Mouse (Mus musculus) 416B (cell line): ENCODE measurements around the gene Izumo1r.

Source experiments
- DNase-seq: peaks from one replicate; pipeline ENCODE4 v3.0.0; 2011; ENCODE audit warnings: low read depth

Izumo1r gene

DNA sequence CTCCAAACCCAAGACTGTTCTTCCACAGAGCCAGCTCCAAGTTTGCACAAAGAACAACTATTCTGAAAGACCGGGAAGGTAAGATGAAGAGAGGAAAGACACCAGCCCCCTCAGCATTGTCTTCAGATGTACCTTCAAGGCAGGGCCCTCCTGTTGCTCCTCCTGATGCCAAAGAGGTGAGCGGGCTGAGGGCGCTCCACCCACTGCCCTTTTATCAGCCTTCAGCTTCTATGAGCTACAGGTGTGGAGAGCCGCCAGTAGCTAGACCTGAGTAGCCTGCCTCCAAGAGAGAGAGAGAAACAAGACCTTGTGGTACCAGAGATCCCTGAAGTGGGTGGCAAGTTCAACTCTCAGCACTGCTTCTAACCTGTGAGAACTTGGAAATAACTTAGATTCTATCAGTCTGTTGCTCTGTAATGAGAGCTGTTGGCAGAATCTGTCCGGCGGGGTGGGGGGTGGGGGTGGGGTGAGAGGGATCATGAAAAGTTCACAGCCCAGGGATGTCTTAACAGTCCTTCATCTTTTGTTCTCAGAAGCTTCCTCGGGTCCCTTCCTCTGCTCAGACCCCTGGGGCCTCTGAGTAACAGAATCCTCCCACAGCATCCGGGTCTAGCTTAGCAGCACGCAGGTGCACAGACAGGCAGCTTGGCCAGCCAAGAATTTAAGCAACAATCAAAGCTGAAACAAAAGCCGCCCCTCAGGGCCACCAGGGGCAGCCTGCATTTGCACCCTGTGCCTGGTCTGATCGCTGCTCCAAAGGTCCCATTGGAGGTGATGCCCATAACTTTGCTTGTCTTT, at the start of gene Izumo1r:
Izumo1r (minus strand) TSS at position 369 of the 798 bp plus-strand sequence.
- DNase-seq, result no peak

DNA sequence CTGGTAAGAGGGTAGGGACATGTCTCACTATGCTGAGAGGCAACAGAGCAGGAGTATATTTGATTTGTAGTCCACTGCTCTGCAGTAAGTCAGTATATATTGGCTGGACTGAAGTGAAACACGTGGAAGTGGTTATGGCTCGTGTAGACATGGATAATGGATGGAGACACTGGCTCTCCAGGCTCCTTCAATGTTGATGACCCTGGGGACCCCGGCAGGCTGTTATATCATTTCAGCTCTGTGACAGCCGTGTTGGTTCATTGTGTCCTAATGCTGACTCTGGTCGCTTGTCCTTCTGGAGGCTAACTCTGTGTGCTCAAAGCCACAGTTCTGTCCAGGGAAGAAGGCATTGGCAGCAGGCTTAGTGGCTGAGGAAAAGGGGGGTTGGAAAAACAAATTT, 47.3 kb upstream of the Izumo1r start:
- DNase-seq, result no peak

DNA sequence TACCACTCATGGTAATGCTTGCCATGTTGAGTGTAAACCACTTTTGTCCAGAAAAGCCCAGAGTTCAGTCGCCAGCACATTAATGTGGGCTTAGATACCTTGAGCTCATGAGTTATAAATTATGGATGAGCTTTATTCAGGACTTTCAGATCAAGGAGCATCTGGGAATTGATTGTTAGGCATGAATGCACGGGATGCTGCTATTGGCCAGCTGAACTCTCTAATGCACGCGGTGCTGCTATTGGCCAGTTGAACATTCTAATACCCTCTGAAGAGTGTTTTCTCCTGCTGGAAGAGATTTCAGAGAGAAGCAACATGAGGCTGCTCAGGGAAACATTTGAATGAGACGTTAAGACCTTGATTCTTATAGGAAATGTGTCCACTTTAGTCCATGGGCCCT, 45.1 kb upstream of the Izumo1r start:
- DNase-seq, result no peak

DNA sequence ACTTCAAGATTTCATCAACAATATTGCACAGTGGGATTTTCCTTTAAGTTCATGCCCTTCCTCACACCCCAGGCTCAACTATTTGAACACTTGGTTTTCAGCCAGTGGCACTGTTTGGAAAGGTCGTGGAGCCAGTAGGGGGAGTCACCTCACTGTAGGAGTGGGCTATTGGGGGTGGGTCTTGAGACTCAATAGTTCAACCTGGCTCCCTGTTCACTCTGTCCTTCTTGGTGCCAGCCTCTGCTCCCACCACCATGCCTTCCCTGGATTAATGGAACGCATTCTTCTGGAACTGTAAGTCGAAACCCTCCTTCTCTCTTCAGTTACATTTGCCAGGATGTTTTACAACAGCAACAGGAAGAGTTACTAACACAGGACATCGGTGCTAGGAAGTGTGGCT, 42.9 kb upstream of the Izumo1r start:
- no peak for DNase-seq

DNA sequence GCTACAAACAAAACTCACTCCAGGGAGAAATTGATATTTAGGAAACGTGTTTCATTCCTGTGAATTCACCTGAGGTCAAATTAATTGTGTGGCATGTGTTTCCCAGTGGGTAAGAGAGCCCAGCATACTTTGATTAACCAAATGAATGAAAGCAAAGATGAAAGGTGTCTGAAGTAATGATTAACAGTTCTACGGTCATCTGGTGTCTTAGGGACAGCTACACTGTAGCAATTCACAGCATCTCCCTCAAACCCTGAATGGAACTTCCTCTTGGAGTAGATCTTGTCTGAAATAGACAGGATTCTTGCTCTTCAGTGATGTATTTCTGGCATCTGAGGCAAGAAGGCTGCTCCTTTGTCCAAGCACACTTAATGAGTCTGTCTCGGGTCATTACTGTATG, 42.2 kb upstream of the Izumo1r start:
- DNase-seq, result no peak

DNA sequence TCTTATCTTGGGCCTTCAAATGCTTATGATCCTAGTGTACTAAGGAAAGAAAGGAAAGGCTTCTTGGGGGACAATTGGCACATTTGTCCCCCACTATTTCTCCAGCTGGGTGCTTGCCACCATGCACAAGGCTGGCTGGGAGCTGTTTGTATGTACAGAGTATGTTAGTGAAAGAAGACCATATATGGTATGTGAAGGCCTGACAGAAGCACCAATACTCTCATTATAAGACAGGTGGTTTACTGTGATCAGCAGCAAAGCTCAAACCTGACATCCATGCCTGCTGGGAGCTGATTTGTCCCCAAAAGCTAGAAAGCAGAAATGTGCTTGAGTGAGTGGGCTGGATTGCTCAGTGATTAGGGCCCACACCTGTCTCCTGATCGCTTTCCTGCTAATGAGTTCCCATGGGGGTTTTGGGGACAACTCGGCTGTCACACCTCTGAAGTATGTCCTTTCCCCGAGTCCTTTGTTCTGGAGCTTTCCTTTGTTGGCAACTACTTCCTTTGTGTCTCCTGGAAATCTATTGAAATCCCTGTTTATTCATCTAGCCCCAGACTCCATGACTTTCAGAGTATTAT, 38.5 kb upstream of the Izumo1r start:
- no peak for DNase-seq

DNA sequence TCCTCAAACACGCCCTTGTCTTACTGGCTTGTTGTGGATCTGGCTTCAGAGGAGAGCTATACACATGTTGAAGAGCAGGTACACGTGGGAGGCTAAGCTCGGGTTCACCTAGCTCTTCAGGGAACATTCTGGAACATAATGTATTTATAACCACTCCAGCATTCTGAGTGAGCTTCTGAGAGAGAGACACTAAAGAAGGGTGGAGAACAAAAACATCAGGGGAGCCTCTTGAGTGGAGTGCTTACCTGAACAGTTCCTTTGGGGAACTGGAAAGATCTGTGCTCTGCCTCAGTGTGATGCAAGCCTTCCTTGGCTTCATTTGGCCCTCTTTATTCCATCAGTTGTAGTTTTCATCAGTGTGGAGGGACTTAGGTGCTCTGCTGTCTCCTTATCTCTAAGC, 35.9 kb upstream of the Izumo1r start:
- DNase-seq, result no peak

DNA sequence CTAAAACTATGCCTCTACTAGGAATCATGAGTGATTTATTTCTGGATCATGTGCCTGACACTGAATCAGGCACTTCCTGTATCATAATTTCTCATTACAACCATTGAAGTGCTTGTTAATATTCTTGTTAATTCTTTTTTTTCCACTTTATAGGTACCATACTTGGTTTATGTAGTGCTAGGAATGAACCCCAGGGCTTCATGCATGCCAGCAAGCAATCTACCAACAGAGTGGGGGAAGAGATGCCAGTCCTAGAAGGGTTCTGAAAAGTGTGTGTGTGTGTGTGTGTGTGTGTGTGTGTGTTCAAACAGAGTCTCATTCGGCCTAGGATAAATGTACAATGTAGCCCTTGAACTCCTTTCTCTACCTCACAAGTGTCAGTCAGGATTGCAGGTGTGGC, 33.6 kb upstream of the Izumo1r start:
- no peak for DNase-seq

DNA sequence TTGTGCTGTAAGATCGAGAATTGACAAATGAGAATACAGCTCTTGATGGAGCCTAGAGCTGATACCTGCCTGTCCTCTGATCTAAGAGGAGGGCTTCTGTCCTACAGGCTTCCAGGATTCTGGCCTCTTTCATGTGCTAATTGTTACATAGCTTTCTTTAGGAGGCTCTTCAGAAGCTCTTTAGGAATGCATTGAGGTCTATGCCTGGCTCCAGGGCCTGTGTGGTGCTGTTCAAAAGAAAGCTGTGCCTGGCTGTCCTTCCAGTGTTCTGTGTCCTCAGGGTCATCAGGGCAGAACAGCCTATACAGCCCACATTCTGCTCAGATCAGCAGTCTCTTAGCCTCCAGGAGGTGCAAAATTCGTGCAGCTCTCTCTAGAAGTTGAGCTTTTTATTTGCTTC, 31.1 kb upstream of the Izumo1r start:
- no peak for DNase-seq

DNA sequence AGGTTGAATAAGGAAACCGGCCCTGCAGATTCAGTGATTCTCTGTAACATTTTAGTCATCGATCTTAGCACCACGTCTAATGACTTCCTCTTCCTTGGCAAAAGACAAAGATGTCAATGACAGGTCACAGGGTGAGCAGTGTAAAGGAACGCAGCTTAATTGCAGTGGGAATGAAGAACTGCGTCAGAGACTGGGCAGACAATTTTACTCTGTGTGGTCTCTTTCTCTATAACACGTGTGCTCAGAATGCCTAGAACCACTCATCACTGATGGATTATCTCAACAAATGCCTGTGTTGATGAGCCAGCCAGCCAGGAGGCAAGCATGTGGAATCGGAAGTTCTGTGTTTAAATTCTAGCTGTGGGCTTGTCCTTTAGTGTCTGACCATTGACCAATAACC, 28.2 kb upstream of the Izumo1r start:
- DNase-seq, result no peak

DNA sequence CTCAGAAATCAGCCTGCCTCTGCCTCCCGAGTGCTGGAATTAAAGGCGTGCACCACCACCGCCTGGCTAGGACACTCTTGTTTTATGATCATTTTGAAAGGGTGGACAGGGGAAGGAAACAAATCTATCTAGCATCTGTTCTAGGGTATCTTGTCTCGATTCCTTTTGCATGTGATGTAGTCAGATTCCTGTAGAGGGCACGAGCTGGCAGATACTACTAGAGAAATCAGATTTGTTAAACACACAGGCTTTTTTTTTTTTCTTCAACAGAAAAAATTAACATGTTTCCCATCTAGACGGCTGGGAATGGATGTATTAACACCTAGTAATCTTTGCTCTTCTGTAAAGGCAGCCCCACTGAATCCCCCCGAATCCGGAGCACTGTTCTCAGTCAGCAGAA, 27.5 kb upstream of the Izumo1r start:
- DNase-seq, result no peak

DNA sequence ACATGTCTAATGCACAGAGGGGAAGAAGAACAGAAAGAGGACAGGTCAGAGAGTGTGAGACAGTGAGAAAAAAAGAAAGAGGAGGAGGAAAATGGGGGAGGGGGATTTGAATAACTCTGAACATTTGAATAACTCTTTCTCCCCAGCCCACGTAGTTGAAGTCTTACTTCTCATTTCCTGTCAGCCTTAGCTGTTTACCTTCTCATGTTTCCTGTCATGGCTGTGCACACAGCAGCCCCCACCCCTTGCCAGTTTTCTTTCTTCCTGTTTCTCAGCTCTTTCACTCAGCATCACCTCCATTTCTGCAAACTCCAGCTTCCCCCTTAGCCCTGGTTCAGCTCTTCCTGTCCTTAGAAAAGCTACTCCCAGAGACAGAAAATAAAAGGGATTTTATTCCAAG, 22.8 kb upstream of the Izumo1r start:
- no peak for DNase-seq

DNA sequence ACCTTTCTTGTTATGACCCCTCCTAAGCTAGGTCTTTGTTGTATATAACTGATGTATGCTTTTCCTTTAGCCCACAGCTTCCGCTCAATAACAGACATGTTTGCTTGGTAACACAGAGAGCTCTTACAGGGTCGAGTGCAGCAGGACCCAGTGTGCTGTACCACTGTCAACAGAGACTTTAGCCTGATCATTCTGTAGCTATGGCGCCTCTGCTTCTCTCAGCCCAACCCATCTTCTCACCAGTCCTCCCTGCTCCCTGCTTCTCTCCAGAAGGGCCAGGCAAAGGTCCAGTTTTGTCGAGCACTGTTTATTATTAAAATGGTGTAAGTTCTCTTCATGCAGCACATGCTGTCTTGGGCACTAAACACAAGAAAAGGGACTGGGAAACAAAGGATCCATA, 19.9 kb upstream of the Izumo1r start:
- no peak for DNase-seq

DNA sequence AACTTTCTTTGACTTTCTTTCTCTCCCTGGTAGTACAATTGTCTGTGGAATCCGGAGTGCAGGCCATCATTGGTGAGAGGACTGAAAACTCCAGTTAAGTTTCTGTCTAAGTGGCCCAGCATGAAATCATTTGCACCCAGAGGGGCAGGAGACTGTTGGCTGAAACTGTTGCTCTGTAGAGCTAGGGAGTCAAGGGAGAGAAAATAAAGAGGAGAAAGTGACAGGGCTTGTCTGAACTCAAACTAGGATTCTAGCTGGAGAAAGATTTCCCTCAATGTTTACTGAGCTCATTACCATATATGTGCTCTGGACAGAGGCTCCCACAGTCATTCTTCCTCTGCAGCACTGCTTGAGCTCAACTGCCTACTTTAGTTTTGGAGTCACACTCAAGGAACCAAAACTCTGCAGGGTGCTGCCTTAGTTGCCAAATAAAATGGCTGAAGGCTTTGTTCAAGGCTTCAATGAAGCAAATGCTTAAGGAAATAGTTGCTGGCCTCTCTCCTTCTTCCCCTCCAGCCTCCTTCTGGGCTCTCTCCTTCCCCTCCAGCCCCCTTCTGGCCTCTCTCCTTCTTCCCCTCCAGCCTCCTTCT, 18.3 kb upstream of the Izumo1r start:
- DNase-seq, result no peak

DNA sequence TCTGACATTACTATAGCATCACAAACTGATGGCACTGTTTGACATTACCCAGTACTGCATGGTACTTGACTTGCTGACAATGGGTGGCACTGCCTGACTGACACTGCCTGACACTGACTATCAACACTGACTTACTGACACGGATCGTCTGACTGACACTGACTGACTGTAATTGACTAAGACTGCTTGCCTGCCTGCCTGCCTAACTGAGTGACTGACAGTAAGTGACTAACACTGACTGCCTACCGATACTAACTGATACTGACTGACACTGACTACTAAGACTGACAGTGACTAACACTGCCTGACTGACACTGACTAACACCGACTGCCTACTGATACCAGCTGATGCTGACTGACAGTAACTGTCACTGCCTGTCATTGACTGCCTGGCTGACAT, 17.5 kb upstream of the Izumo1r start:
- DNase-seq, result no peak

DNA sequence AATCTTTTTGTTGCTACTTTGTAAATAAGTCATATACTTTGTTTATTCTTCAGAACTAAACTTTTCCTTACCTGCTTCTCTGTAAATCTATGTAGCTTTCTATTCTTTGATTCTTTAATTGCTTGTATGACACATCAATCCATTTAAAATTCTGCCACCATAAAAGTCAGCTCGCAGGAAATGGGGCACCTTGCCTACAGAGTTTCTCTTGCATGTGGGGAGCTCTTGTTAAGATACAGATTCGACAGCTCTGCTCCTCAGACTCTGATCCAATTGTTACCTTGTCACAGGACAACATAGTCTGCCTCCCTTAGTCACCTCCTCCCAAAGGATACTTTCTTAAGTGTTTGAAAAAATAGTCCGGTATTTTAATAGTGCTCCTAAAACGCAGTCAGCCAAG, 16.9 kb upstream of the Izumo1r start:
- no peak for DNase-seq

DNA sequence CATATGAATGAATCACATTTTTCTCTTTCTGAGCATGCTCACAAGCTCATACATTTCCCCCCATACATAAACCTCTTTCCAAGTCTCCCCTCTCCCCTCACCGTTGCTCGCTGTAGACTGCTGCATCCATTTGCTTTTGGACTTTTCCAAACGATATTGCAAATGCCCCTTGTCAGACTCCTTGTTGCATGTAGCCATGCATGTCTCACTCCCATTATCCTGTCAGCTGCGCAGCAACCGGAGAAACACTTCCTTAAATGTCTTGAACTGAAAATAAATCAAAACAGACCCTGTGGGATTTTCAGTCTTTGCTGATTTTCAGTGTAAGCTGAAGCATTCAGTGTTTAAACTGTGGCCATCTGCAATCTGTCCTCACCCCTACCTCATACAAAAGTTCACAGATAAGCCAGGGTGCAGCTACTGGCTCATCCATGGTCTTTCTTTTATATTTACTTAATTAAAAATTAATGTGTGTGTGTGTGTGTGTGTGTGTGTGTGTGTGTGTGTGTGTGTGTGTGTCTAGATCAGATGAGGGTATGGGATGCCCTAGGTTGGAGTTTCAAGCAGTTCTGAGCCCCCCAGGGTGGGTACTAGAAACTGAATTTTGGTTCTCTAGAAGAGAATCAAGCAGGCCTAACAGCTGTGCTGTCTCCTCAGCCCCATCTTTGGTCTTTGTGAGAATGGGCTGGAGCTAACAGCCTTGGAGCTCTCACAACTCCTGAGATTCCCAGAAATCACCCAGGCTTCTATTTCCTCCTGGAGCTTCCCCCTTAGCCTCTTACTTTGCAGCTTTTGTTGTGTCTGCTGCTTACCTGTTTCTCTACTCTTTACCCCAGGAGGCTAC, 15.3 kb upstream of the Izumo1r start:
- DNase-seq, result no peak

DNA sequence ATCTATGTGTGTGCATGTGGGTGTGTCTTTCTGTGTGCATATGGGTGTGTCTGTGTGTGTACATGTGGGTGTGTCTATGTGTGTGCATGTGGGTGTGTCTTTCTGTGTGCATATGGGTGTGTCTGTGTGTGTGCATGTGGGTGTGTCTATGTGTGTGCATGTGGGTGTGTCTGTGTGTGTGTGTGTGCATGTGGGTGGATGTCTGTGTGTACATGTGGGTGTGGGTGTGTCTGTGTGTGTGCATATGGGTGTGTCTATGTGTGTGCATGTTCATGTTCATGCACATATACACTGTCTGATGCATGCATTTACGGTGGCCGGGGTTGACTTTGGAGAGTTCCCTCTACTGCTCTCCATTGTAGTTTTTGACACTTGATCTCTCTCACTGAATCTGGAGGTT, 13.9 kb upstream of the Izumo1r start:
- DNase-seq, result no peak

DNA sequence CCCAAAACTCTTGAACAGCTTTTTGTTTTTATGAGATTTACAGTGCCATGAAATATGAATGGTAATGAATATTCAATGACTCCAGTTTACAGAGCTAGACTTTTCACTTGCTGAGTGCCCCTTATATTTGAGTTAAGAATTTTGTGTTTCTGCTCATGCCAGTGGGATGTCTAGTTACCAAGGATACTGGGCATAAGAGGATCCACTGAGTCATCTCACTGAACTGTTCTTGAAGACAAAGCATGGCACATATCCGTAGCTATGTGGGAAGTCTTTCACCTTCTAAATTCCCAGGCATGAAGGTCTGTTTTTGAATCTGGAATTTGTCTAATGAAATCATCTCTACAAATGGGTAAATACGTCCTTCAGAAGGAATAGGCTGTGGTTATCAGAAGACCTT, 8.3 kb upstream of the Izumo1r start:
- no peak for DNase-seq

DNA sequence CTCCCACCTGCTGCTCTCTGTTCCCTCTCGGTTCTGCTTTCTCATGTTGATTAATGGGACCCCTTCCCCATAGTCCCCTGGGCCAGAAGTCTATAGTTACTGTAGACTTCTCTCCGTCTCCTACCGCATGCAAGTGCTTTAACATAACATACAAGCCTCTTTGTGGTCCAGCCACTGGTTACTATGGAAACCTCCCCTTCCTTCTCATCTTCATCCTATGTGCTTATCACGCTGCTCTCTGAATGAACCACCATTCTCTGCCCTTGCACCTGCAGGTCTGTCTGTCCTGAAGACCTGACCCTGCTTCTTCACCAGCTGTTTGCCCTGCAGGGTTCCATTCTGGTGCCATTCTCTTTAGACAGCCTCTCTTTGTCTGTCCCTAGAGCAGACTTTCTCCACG, 6.2 kb upstream of the Izumo1r start:
- no peak for DNase-seq

DNA sequence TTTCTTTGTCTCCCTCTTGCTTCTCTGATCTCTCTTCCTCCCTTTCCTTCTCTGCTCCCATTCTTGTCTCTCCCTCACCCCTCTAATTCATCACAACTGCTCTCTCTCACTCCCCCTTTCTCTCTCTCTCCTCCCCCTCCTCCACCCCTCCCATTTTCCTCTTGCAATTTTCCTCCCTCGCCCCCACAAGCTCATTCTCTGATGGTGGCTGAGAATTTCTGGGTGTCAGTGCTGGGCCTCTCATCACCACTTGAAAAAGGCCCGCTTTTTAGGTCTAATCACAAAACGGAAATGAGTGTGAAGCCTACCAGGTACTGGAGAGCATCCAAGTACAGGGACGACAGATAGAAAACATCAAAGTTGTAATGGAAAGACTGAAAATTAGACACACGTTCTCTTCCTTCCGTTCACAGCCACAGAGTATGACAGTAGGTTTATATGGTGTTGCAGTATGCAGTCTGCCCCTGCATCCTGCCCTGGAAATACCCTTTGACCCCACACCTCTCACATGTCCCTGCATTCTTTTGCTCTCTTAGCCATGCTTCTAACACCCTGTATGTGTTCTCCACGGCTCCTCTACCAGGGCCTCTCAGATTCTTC, 4.2 kb upstream of the Izumo1r start:
- DNase-seq, result no peak

DNA sequence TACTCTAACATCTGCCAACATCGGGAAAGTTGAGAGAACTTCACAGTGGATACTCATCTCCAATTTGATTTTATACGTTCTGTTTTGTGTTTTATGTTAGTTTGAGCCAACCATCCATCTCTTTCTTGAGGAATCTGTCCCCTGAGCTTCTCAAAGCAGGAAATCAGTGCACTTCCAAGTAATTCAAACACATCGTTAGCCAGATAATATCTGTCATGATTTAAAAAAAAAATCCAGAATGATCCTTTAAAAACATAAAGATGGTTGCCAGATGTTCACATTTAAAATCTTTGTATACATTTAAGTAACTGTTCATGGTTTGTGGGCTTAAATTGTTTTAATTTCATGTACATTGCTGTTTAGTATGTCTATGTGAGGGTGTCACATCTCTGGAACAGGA, 2.2 kb upstream of the Izumo1r start:
- no peak for DNase-seq
